ENCODE assay signal across 26 mouse cellular contexts in genomic region chr7:44697980-44698379, GRCm38 (mm10). TPM values are rescaled to one million over a fixed set of nuclear protein-coding genes. Genes with fewer than 3 reads are reported as not detected.
DNase-seq lines count a peak whose midpoint lies in the region; ATAC-seq and TF ChIP-seq lines count a peak whose summit lies in the region.
"Had no signal": no experiment of that assay in that cellular context is flagged by ENCODE, and none has a peak within 500 bp of the region (broad histone marks: within the 10 kb centered on the region; RNA-seq: fewer than 3 reads in every experiment).

No protein-coding gene starts in this region.

- no peaks in the 10 kb centered on the region for H3K9me3 ChIP-seq in heart, embryonic 13.5 days
- H3K9me3 ChIP-seq in lung, postnatal 0 days (ENCODE audit: low read length): no peaks in the 10 kb centered on the region
- H3K9me3 ChIP-seq: embryonic facial prominence, embryonic 15.5 days; intestine, embryonic 15.5 days; limb, embryonic 10.5 days had no signal

- DNase-seq in heart, postnatal 25 days (ENCODE audit: low spot score): no peak
- no peak for DNase-seq in lung, postnatal 0 days (ENCODE audit: low spot score)
- DNase-seq in lung, postnatal 4 days: no peak
- no peak for DNase-seq in layer of hippocampus, adult 9-11 months
- DNase-seq: right cerebral cortex, adult 18-20 months had no signal

- TF ChIP-seq CTCF in lung, postnatal 0 days (IDR thresholded peaks at IDR 0.05): no peak

- no peak overlapping the region for H3K9ac ChIP-seq in heart, embryonic 13.5 days
- no peak overlapping the region for H3K9ac ChIP-seq in lung, postnatal 0 days (replicated peaks; ENCODE audit: low read depth)
- H3K9ac ChIP-seq: embryonic facial prominence, embryonic 15.5 days; hindbrain, embryonic 14.5 days; intestine, embryonic 15.5 days; liver, embryonic 14.5 days had no signal

- H3K4me3 ChIP-seq in heart, embryonic 13.5 days: no peak overlapping the region
- H3K4me3 ChIP-seq in lung, postnatal 0 days (ENCODE audit: low read depth, low read length): no peak overlapping the region
- H3K4me3 ChIP-seq: embryonic facial prominence, embryonic 15.5 days; intestine, embryonic 15.5 days had no signal

- peaks cover 11% of the 10 kb centered on the region for H3K27me3 ChIP-seq in heart, embryonic 13.5 days (replicated peaks)
- H3K27me3 ChIP-seq in lung, postnatal 0 days (replicated peaks; ENCODE audit: insufficient read depth, low read length): no peaks in the 10 kb centered on the region
- H3K27me3 ChIP-seq: embryonic facial prominence, embryonic 15.5 days; intestine, embryonic 15.5 days; Patski had no signal

- H3K4me1 ChIP-seq in heart, embryonic 13.5 days: peaks cover 15% of the 10 kb centered on the region
- H3K4me1 ChIP-seq in lung, postnatal 0 days (ENCODE audit: insufficient read depth, low read depth, low read length): no peaks in the 10 kb centered on the region

- H3K4me2 ChIP-seq in heart, embryonic 13.5 days: peak overlapping the region; percentile 39; the same call in 1 of the 2 replicates
- no peak overlapping the region for H3K4me2 ChIP-seq in lung, postnatal 0 days (replicated peaks; ENCODE audit: low read depth, low read length)
- H3K4me2 ChIP-seq: hindbrain, embryonic 14.5 days had no signal

- 55% methylated on average over 7 of the region's 7 CpGs for WGBS in heart, embryonic 13.5 days
- 48% methylated on average over 7 of the region's 7 CpGs for WGBS in lung, postnatal 0 days

- H3K27ac ChIP-seq in heart, embryonic 13.5 days (replicated peaks): peak overlapping the region; percentile 36; the same call in 1 of the 2 replicates
- peak overlapping the region; percentile 90 for H3K27ac ChIP-seq in lung, postnatal 0 days (ENCODE audit: low read length)
- H3K27ac ChIP-seq: embryonic facial prominence, embryonic 15.5 days; hindbrain, embryonic 14.5 days; intestine, embryonic 15.5 days; limb, embryonic 10.5 days; liver, embryonic 14.5 days had no signal

- ATAC-seq in heart, embryonic 13.5 days (ENCODE audit: extremely low read depth, insufficient number of reproducible peaks, low FRiP score, low TSS enrichment): no peak
- ATAC-seq in lung, postnatal 0 days: no peak
- peak; percentile 41 for ATAC-seq in common myeloid progenitor, adult 5-6 weeks (replicated peaks; ENCODE audit: low read depth, poor library complexity, severe bottlenecking)
- no peak for ATAC-seq in monocyte, adult 5-6 weeks (replicated peaks; ENCODE audit: insufficient number of reproducible peaks, low FRiP score, low TSS enrichment, poor library complexity, severe bottlenecking)
- ATAC-seq: forebrain, embryonic 16.5 days had no signal

- no peak for TF ChIP-seq EP300 in lung, postnatal 0 days (IDR thresholded peaks at IDR 0.05)

- intact Hi-C loops in heart, postnatal 25 days (cut with DNase I): no loop called here

- no peaks in the 10 kb centered on the region for H3K36me3 ChIP-seq in heart, embryonic 13.5 days
- H3K36me3 ChIP-seq in lung, postnatal 0 days (ENCODE audit: insufficient read depth, low read length): no peaks in the 10 kb centered on the region
- H3K36me3 ChIP-seq: embryonic facial prominence, embryonic 15.5 days; intestine, embryonic 15.5 days; limb, embryonic 10.5 days had no signal

RNA-seq across cellular contexts. Expression of gene Izumo2, which starts 10.6 kb away (rescaled TPM):
- not detected in 2 replicates for polyA plus RNA-seq in heart, embryonic 13.5 days (2015; fragmentation: Nextera tagmentation; extraction: Ambion mirVana)
- total RNA-seq in heart, postnatal 25 days (2021): not detected
- not detected in 2 replicates for polyA plus RNA-seq in lung, postnatal 0 days (2015; fragmentation: Nextera tagmentation; extraction: Ambion mirVana)
- total RNA-seq in common myeloid progenitor, adult 5-6 weeks (2017): not detected in 2 replicates
- total RNA-seq in monocyte, adult 5-6 weeks (2017): not detected in 3 replicates
- total RNA-seq: adrenal gland, postnatal 10 days; gastrocnemius, postnatal 4 days; heart, postnatal 36 days; layer of hippocampus, postnatal 10 days; left cerebral cortex, adult 8-10 months; midbrain, postnatal 0 days had no signal
- polyA plus RNA-seq: embryonic facial prominence, embryonic 15.5 days; forebrain, embryonic 16.5 days; heart, embryonic 11.5 days; hindbrain, embryonic 14.5 days; intestine, embryonic 15.5 days; kidney, embryonic 14.5 days; limb, embryonic 10.5 days; liver, embryonic 14.5 days; midbrain, postnatal 0 days; neural tube, embryonic 11.5 days; Patski; stomach, postnatal 0 days; thymus, postnatal 0 days had no signal

RNA-seq across cellular contexts. Expression of gene Myh14, which starts 27.3 kb away (rescaled TPM):
- polyA plus RNA-seq in heart, embryonic 13.5 days (2015; fragmentation: Nextera tagmentation; extraction: Ambion mirVana): 0.59 and 0.99 TPM in 2 replicates
- 10 to 100 TPM; 72.2 to 80.8 TPM for total RNA-seq in heart, postnatal 25 days (2021)
- 202 and 215 TPM in 2 replicates for polyA plus RNA-seq in lung, postnatal 0 days (2015; fragmentation: Nextera tagmentation; extraction: Ambion mirVana)
- total RNA-seq in common myeloid progenitor, adult 5-6 weeks (2017): not detected in 2 replicates
- total RNA-seq in monocyte, adult 5-6 weeks (2017): not detected in 3 replicates

RNA-seq across cellular contexts. Expression of gene Vrk3, which starts 50.2 kb away (rescaled TPM):
- polyA plus RNA-seq in heart, embryonic 13.5 days (2015; fragmentation: Nextera tagmentation; extraction: Ambion mirVana): 30.7 and 34.7 TPM in 2 replicates
- 10 to 100 TPM; 22.8 to 24.3 TPM for total RNA-seq in heart, postnatal 25 days (2021)
- 45.1 and 48.3 TPM in 2 replicates for polyA plus RNA-seq in lung, postnatal 0 days (2015; fragmentation: Nextera tagmentation; extraction: Ambion mirVana)
- 40.0 and 44.7 TPM in 2 replicates for total RNA-seq in common myeloid progenitor, adult 5-6 weeks (2017)
- total RNA-seq in monocyte, adult 5-6 weeks (2017): 33.2 to 49.0 TPM (median 42.5 TPM) in 3 replicates

RNA-seq across cellular contexts. Expression of gene Zfp473, which starts 52.9 kb away (rescaled TPM):
- polyA plus RNA-seq in heart, embryonic 13.5 days (2015; fragmentation: Nextera tagmentation; extraction: Ambion mirVana): 0.55 and 0.62 TPM in 2 replicates
- under 1 TPM in 1 of 2 experiments, not detected in 1; 0.21 TPM for total RNA-seq in heart, postnatal 25 days (2021)
- polyA plus RNA-seq in lung, postnatal 0 days (2015; fragmentation: Nextera tagmentation; extraction: Ambion mirVana): 0.31 and 0.38 TPM in 2 replicates
- total RNA-seq in common myeloid progenitor, adult 5-6 weeks (2017): 2.0 and 3.0 TPM in 2 replicates
- total RNA-seq in monocyte, adult 5-6 weeks (2017): 0.75 to 2.0 TPM (median 1.0 TPM) in 3 replicates

Comparison
In these comparisons a context has a peak if more than half of its experiments do, and no peak if none do; other contexts are left out.
1. RNA of gene Myh14, which starts 27.3 kb away (total RNA-seq): 72.2 to 80.8 TPM in heart, postnatal 25 days; not detected in common myeloid progenitor, adult 5-6 weeks and not detected in monocyte, adult 5-6 weeks; every median in the first group is over 10 times any median in the second.